Mouse (Mus musculus): ENCODE results near the gene Kdelc2. TPM values are rescaled to one million over a fixed set of nuclear protein-coding genes. Genes with fewer than 3 reads are reported as not detected.
A peak's percentile ranks its signal among the peaks of the same experiment; 100 is the strongest.

Kdelc2 gene
- polyA plus RNA-seq, 1 experiment, result 3.8 TPM

GRCm38 (mm10) chr9:53401146-53401545 lies 17.3 kb downstream of the Kdelc2 start:
- H3K4me3 ChIP-seq (ENCODE audit: insufficient read depth, low read length), result no peak overlapping the region
- TF ChIP-seq CTCF (IDR thresholded peaks at IDR 0.05; ENCODE audit: extremely low read depth, insufficient read depth, low read length), result no peak
- no peak for TF ChIP-seq POLR2A (IDR thresholded peaks at IDR 0.05; ENCODE audit: extremely low read depth, insufficient read depth, low read length)
- peaks cover 4% of the 10 kb centered on the region; the same call in 1 of the 2 replicates for H3K4me1 ChIP-seq (ENCODE audit: control insufficient read depth, insufficient read depth, low read length)
- no peak overlapping the region for H3K27ac ChIP-seq (ENCODE audit: insufficient read depth, low read length)

- Histone ChIP-seq H3K27ac (ENCODE audit: insufficient read depth, low read length) (no peak within 1 kb of the TSS), H3K4me3 (ENCODE audit: insufficient read depth, low read length) (no peak within 1 kb of the TSS), H3K4me1 (ENCODE audit: control insufficient read depth, insufficient read depth, low read length) (peaks cover 3% of the 10 kb centered on the region; the same call in 1 of the 2 replicates)
- TF ChIP-seq POLR2A (IDR thresholded peaks at IDR 0.05; ENCODE audit: extremely low read depth, insufficient read depth, low read length) (no peak), CTCF (IDR thresholded peaks at IDR 0.05; ENCODE audit: extremely low read depth, insufficient read depth, low read length) (no peak)
Observed at GRCm38 (mm10) chr9:53402291-53402711, 18.5 kb downstream of the Kdelc2 start, which contains the start of gene 4930550C14Rik. TSS of gene 4930550C14Rik (plus strand) at chr9:53402325.

GRCm38 (mm10) chr9:53402991-53403390 lies 19.2 kb downstream of the Kdelc2 start:
- no peak overlapping the region for H3K27ac ChIP-seq (ENCODE audit: insufficient read depth, low read length)
- no peak for TF ChIP-seq CTCF (IDR thresholded peaks at IDR 0.05; ENCODE audit: extremely low read depth, insufficient read depth, low read length)
- TF ChIP-seq POLR2A (IDR thresholded peaks at IDR 0.05; ENCODE audit: extremely low read depth, insufficient read depth, low read length), result no peak

GRCm38 (mm10) chr9:53404050-53404752 lies 20.4 kb downstream of the Kdelc2 start:
- H3K4me1 ChIP-seq (ENCODE audit: control insufficient read depth, insufficient read depth, low read length), result peaks cover 3% of the 10 kb centered on the region; the same call in 1 of the 2 replicates
- no peak overlapping the region for H3K27ac ChIP-seq (ENCODE audit: insufficient read depth, low read length)
- H3K4me3 ChIP-seq (ENCODE audit: insufficient read depth, low read length), result no peak overlapping the region
- TF ChIP-seq POLR2A (IDR thresholded peaks at IDR 0.05; ENCODE audit: extremely low read depth, insufficient read depth, low read length) (no peak), CTCF (IDR thresholded peaks at IDR 0.05; ENCODE audit: extremely low read depth, insufficient read depth, low read length) (no peak)

More at GRCm38 (mm10) chr9:53402991-53403390, 19.2 kb downstream of the Kdelc2 start:
- H3K4me1 ChIP-seq (ENCODE audit: control insufficient read depth, insufficient read depth, low read length), result peaks cover 3% of the 10 kb centered on the region; the same call in 1 of the 2 replicates
- no peak overlapping the region for H3K4me3 ChIP-seq (ENCODE audit: insufficient read depth, low read length)

GRCm38 (mm10) chr9:53404753-53405722 lies 21.2 kb downstream of the Kdelc2 start:
- H3K4me1 ChIP-seq (ENCODE audit: control insufficient read depth, insufficient read depth, low read length), result peaks cover 3% of the 10 kb centered on the region; the same call in 1 of the 2 replicates
- no peak for TF ChIP-seq CTCF (IDR thresholded peaks at IDR 0.05; ENCODE audit: extremely low read depth, insufficient read depth, low read length)
- peak; percentile 69 for TF ChIP-seq POLR2A (IDR thresholded peaks at IDR 0.05; ENCODE audit: extremely low read depth, insufficient read depth, low read length)
- peak overlapping the region; percentile 76 for H3K27ac ChIP-seq (ENCODE audit: insufficient read depth, low read length)
- H3K4me3 ChIP-seq (ENCODE audit: insufficient read depth, low read length), result peak overlapping the region; percentile 32

GRCm38 (mm10) chr9:53408548-53408947 lies 24.7 kb downstream of the Kdelc2 start:
- H3K27ac ChIP-seq (ENCODE audit: insufficient read depth, low read length), result no peak overlapping the region
- H3K4me1 ChIP-seq (ENCODE audit: control insufficient read depth, insufficient read depth, low read length), result no peaks in the 10 kb centered on the region
- no peak overlapping the region for H3K4me3 ChIP-seq (ENCODE audit: insufficient read depth, low read length)
- TF ChIP-seq POLR2A (IDR thresholded peaks at IDR 0.05; ENCODE audit: extremely low read depth, insufficient read depth, low read length) (no peak), CTCF (IDR thresholded peaks at IDR 0.05; ENCODE audit: extremely low read depth, insufficient read depth, low read length) (no peak)

- no peak overlapping the region for H3K27ac ChIP-seq (ENCODE audit: insufficient read depth, low read length)
- no peak for TF ChIP-seq POLR2A (IDR thresholded peaks at IDR 0.05; ENCODE audit: extremely low read depth, insufficient read depth, low read length)
- TF ChIP-seq CTCF (IDR thresholded peaks at IDR 0.05; ENCODE audit: extremely low read depth, insufficient read depth, low read length), result no peak
Observed at GRCm38 (mm10) chr9:53408953-53409361, 25.1 kb downstream of the Kdelc2 start.

GRCm38 (mm10) chr9:53409427-53409826 lies 25.6 kb downstream of the Kdelc2 start:
- H3K4me3 ChIP-seq (ENCODE audit: insufficient read depth, low read length), result no peak overlapping the region
- no peak overlapping the region for H3K27ac ChIP-seq (ENCODE audit: insufficient read depth, low read length)
- TF ChIP-seq POLR2A (IDR thresholded peaks at IDR 0.05; ENCODE audit: extremely low read depth, insufficient read depth, low read length) (no peak), CTCF (IDR thresholded peaks at IDR 0.05; ENCODE audit: extremely low read depth, insufficient read depth, low read length) (no peak)
- no peaks in the 10 kb centered on the region for H3K4me1 ChIP-seq (ENCODE audit: control insufficient read depth, insufficient read depth, low read length)

More at GRCm38 (mm10) chr9:53408953-53409361, 25.1 kb downstream of the Kdelc2 start:
- Histone ChIP-seq H3K4me1 (ENCODE audit: control insufficient read depth, insufficient read depth, low read length) (no peaks in the 10 kb centered on the region), H3K4me3 (ENCODE audit: insufficient read depth, low read length) (no peak overlapping the region)
